Mouse (Mus musculus): ENCODE data around the gene Ankmy2. TPM values are rescaled to one million over a fixed set of nuclear protein-coding genes. Genes with fewer than 3 reads are reported as not detected.

Ankmy2 gene
- polyA plus RNA-seq, 1 experiment from 2014 or later = 28.6 TPM

- ATAC-seq (replicated peaks; ENCODE audit: insufficient number of reproducible peaks, low FRiP score, low TSS enrichment) = no peak
- Histone ChIP-seq H3K9me3 (replicated peaks; ENCODE audit: control insufficient read depth, low read length) (no peaks in the 10 kb centered on the region), H3K4me3 (ENCODE audit: low read depth, low read length) (no peak overlapping the region), H3K4me1 (ENCODE audit: control insufficient read depth, insufficient read depth, low read length) (peaks cover 27% of the 10 kb centered on the region; the same call in 1 of the 2 replicates), H3K27ac (ENCODE audit: low read depth, low read length) (peak overlapping the region; percentile 51; the same call in 1 of the 2 replicates), H3K27me3 (ENCODE audit: control insufficient read depth, insufficient read depth, low read length) (no peaks in the 10 kb centered on the region), H3K4me2 (peak overlapping the region; percentile 41), H3K9ac (ENCODE audit: low read depth, low read length) (no peak overlapping the region), H3K36me3 (ENCODE audit: control insufficient read depth, insufficient read depth, low read length) (no peaks in the 10 kb centered on the region)
- 53% methylated on average over 2 of the region's 2 CpGs for WGBS (ENCODE audit: insufficient replicate concordance)
Observed at GRCm38 (mm10) chr12:36150265-36150664, 6.6 kb upstream of the Ankmy2 start.

GRCm38 (mm10) chr12:36150737-36151136 is 6.2 kb upstream of the Ankmy2 start:
- Histone ChIP-seq H3K27ac (ENCODE audit: low read depth, low read length) (peak overlapping the region; percentile 51; the same call in 1 of the 2 replicates), H3K9me3 (replicated peaks; ENCODE audit: control insufficient read depth, low read length) (no peaks in the 10 kb centered on the region), H3K4me1 (ENCODE audit: control insufficient read depth, insufficient read depth, low read length) (peaks cover 27% of the 10 kb centered on the region; the same call in 1 of the 2 replicates), H3K27me3 (ENCODE audit: control insufficient read depth, insufficient read depth, low read length) (no peaks in the 10 kb centered on the region), H3K4me3 (ENCODE audit: low read depth, low read length) (no peak overlapping the region), H3K36me3 (ENCODE audit: control insufficient read depth, insufficient read depth, low read length) (no peaks in the 10 kb centered on the region), H3K4me2 (peak overlapping the region; percentile 41), H3K9ac (ENCODE audit: low read depth, low read length) (no peak overlapping the region)
- WGBS (ENCODE audit: insufficient replicate concordance) = 62% methylated on average over 2 of the region's 2 CpGs
- ATAC-seq (replicated peaks; ENCODE audit: insufficient number of reproducible peaks, low FRiP score, low TSS enrichment) = 0 out of 2 replicates have a peak, but pooled peaks have one; percentile 55

- peak overlapping the region; percentile 84 for H3K4me2 ChIP-seq
- H3K36me3 ChIP-seq (ENCODE audit: control insufficient read depth, insufficient read depth, low read length) = no peaks in the 10 kb centered on the region
- WGBS (ENCODE audit: insufficient replicate concordance) = 15% methylated on average over 8 of the region's 8 CpGs
- H3K9ac ChIP-seq (ENCODE audit: low read depth, low read length) = peak overlapping the region; percentile 94
- peak overlapping the region; percentile 93 for H3K4me3 ChIP-seq (ENCODE audit: low read depth, low read length)
- peaks cover 17% of the 10 kb centered on the region; the same call in 1 of the 2 replicates for H3K4me1 ChIP-seq (ENCODE audit: control insufficient read depth, insufficient read depth, low read length)
- H3K27me3 ChIP-seq (ENCODE audit: control insufficient read depth, insufficient read depth, low read length) = no peaks in the 10 kb centered on the region
- ATAC-seq (replicated peaks; ENCODE audit: insufficient number of reproducible peaks, low FRiP score, low TSS enrichment) = no peak
- H3K9me3 ChIP-seq (replicated peaks; ENCODE audit: control insufficient read depth, low read length) = no peaks in the 10 kb centered on the region
- no peak overlapping the region for H3K27ac ChIP-seq (ENCODE audit: low read depth, low read length)
Observed at GRCm38 (mm10) chr12:36155141-36155641, 1.7 kb upstream of the Ankmy2 start.

- ATAC-seq (replicated peaks; ENCODE audit: insufficient number of reproducible peaks, low FRiP score, low TSS enrichment) = peak; percentile 44
- H3K9me3 ChIP-seq (replicated peaks; ENCODE audit: control insufficient read depth, low read length) = no peaks in the 10 kb centered on the region
- H3K4me2 ChIP-seq = peak overlapping the region; percentile 84
- peak overlapping the region; percentile 92 for H3K27ac ChIP-seq (ENCODE audit: low read depth, low read length)
- no peaks in the 10 kb centered on the region for H3K36me3 ChIP-seq (ENCODE audit: control insufficient read depth, insufficient read depth, low read length)
- H3K9ac ChIP-seq (ENCODE audit: low read depth, low read length) = peak overlapping the region; percentile 94
- no peaks in the 10 kb centered on the region for H3K27me3 ChIP-seq (ENCODE audit: control insufficient read depth, insufficient read depth, low read length)
- peaks cover 15% of the 10 kb centered on the region; the same call in 1 of the 2 replicates for H3K4me1 ChIP-seq (ENCODE audit: control insufficient read depth, insufficient read depth, low read length)
- H3K4me3 ChIP-seq (ENCODE audit: low read depth, low read length) = peak overlapping the region; percentile 93
- 0% methylated on average over 33 of the region's 33 CpGs for WGBS (ENCODE audit: insufficient replicate concordance)
Observed at GRCm38 (mm10) chr12:36156101-36156636, 745 bp upstream of the Ankmy2 start.

GRCm38 (mm10) chr12:36157304-36157637 is 357 bp downstream of the Ankmy2 start:
- no peaks in the 10 kb centered on the region for H3K9me3 ChIP-seq (replicated peaks; ENCODE audit: control insufficient read depth, low read length)
- under 1% methylated on average over 14 of the region's 14 CpGs for WGBS (ENCODE audit: insufficient replicate concordance)
- peak; percentile 12; the same call in 1 of the 2 replicates for ATAC-seq (replicated peaks; ENCODE audit: insufficient number of reproducible peaks, low FRiP score, low TSS enrichment)
- no peaks in the 10 kb centered on the region for H3K36me3 ChIP-seq (ENCODE audit: control insufficient read depth, insufficient read depth, low read length)
- H3K9ac ChIP-seq (ENCODE audit: low read depth, low read length) = peak overlapping the region; percentile 94
- no peaks in the 10 kb centered on the region for H3K27me3 ChIP-seq (ENCODE audit: control insufficient read depth, insufficient read depth, low read length)
- H3K27ac ChIP-seq (ENCODE audit: low read depth, low read length) = peak overlapping the region; percentile 92
- H3K4me3 ChIP-seq (ENCODE audit: low read depth, low read length) = peak overlapping the region; percentile 93
- peak overlapping the region; percentile 84 for H3K4me2 ChIP-seq
- H3K4me1 ChIP-seq (ENCODE audit: control insufficient read depth, insufficient read depth, low read length) = peaks cover 15% of the 10 kb centered on the region; the same call in 1 of the 2 replicates

- H3K36me3 ChIP-seq (ENCODE audit: control insufficient read depth, insufficient read depth, low read length) = no peaks in the 10 kb centered on the region
- peak within 1 kb of the TSS; percentile 94 for H3K9ac ChIP-seq (ENCODE audit: low read depth, low read length)
- H3K4me2 ChIP-seq = peak within 1 kb of the TSS; percentile 84
- H3K27me3 ChIP-seq (ENCODE audit: control insufficient read depth, insufficient read depth, low read length) = no peaks in the 10 kb centered on the region
- H3K4me3 ChIP-seq (ENCODE audit: low read depth, low read length) = peak within 1 kb of the TSS; percentile 93
- H3K4me1 ChIP-seq (ENCODE audit: control insufficient read depth, insufficient read depth, low read length) = peaks cover 15% of the 10 kb centered on the region; the same call in 1 of the 2 replicates
- peak within 1 kb of the TSS; percentile 92 for H3K27ac ChIP-seq (ENCODE audit: low read depth, low read length)
- no peaks in the 10 kb centered on the region for H3K9me3 ChIP-seq (replicated peaks; ENCODE audit: control insufficient read depth, low read length)
- peak; percentile 47 for ATAC-seq (replicated peaks; ENCODE audit: insufficient number of reproducible peaks, low FRiP score, low TSS enrichment)
- 4% methylated on average over 26 of the region's 26 CpGs for WGBS (ENCODE audit: insufficient replicate concordance)
Observed at GRCm38 (mm10) chr12:36157638-36158308, 859 bp downstream of the Ankmy2 start, which contains the start of gene Bzw2. Gene Bzw2 (minus strand): TSS chr12:36158080.

GRCm38 (mm10) chr12:36164126-36164791 is 7.3 kb downstream of the Ankmy2 start:
- H3K36me3 ChIP-seq (ENCODE audit: control insufficient read depth, insufficient read depth, low read length) = no peaks in the 10 kb centered on the region
- H3K4me2 ChIP-seq = no peak overlapping the region
- no peak overlapping the region for H3K4me3 ChIP-seq (ENCODE audit: low read depth, low read length)
- H3K27me3 ChIP-seq (ENCODE audit: control insufficient read depth, insufficient read depth, low read length) = no peaks in the 10 kb centered on the region
- ATAC-seq (replicated peaks; ENCODE audit: insufficient number of reproducible peaks, low FRiP score, low TSS enrichment) = no peak; the same call in 1 of the 2 replicates
- H3K9ac ChIP-seq (ENCODE audit: low read depth, low read length) = no peak overlapping the region
- H3K9me3 ChIP-seq (replicated peaks; ENCODE audit: control insufficient read depth, low read length) = no peaks in the 10 kb centered on the region
- H3K27ac ChIP-seq (ENCODE audit: low read depth, low read length) = no peak overlapping the region
- WGBS (ENCODE audit: insufficient replicate concordance) = 47% methylated on average over 7 of the region's 7 CpGs
- peaks cover 13% of the 10 kb centered on the region for H3K4me1 ChIP-seq (ENCODE audit: control insufficient read depth, insufficient read depth, low read length)

GRCm38 (mm10) chr12:36165299-36165698 is 8.4 kb downstream of the Ankmy2 start:
- Histone ChIP-seq H3K27ac (ENCODE audit: low read depth, low read length) (no peak overlapping the region), H3K4me2 (no peak overlapping the region), H3K36me3 (ENCODE audit: control insufficient read depth, insufficient read depth, low read length) (0 out of 2 replicates have a peak, but pooled peaks cover under 1% of the 10 kb centered on the region), H3K27me3 (ENCODE audit: control insufficient read depth, insufficient read depth, low read length) (no peaks in the 10 kb centered on the region), H3K4me3 (ENCODE audit: low read depth, low read length) (no peak overlapping the region), H3K9me3 (replicated peaks; ENCODE audit: control insufficient read depth, low read length) (no peaks in the 10 kb centered on the region), H3K9ac (ENCODE audit: low read depth, low read length) (no peak overlapping the region), H3K4me1 (ENCODE audit: control insufficient read depth, insufficient read depth, low read length) (peaks cover 13% of the 10 kb centered on the region)
- ATAC-seq (replicated peaks; ENCODE audit: insufficient number of reproducible peaks, low FRiP score, low TSS enrichment) = no peak
- 60% methylated on average over 1 of the region's 1 CpGs for WGBS (ENCODE audit: insufficient replicate concordance)
